Mouse (Mus musculus) megakaryocyte, embryonic 14.5 days (primary cell): ENCODE data around the gene Ogdhl.

Source experiments
- FLI1 ChIP-seq: IDR thresholded peaks from 2 replicates; pipeline ENCODE4 v1.6.1; 2012; ENCODE audit warnings: low read length, inconsistent platforms, mixed read lengths
- GATA1 ChIP-seq: IDR thresholded peaks from 3 replicates; pipeline ENCODE4 v1.6.1; 2012; ENCODE audit warnings: mixed read lengths, low read length, inconsistent platforms, borderline replicate concordance

GRCm38 (mm10) chr14:32317822-32318221 lies 4.0 kb upstream of the Ogdhl start:
- TF ChIP-seq GATA1 (no peak), FLI1 (no peak)
